Mouse (Mus musculus) lung, postnatal 0 days (tissue): ENCODE data around the gene Gnat3.
A peak's percentile ranks its signal among the peaks of the same experiment; 100 is the strongest.

Experiments
- CTCF ChIP-seq: IDR thresholded peaks from 2 replicates; pipeline ENCODE4 v1.5.1; 2016; ENCODE audit warnings: antibody characterized with exemption, mild to moderate bottlenecking
- EP300 ChIP-seq: IDR thresholded peaks from 2 replicates; pipeline ENCODE4 v1.6.1; 2016; ENCODE audit warnings: antibody characterized with exemption, mild to moderate bottlenecking, control low read depth

- TF ChIP-seq CTCF, result no peak
- peak; percentile 99 for TF ChIP-seq EP300
Measured at GRCm38 (mm10) chr5:17980501-17981121, 18.3 kb downstream of the Gnat3 start.
